Mouse (Mus musculus): ENCODE measurements around the gene Dnajc30.
"Not testable (repeated sequence)": the region's sequence is repeated elsewhere in the genome, so short reads cannot be mapped to it uniquely, and the experiment has no call there.

Dnajc30 gene

DNA sequence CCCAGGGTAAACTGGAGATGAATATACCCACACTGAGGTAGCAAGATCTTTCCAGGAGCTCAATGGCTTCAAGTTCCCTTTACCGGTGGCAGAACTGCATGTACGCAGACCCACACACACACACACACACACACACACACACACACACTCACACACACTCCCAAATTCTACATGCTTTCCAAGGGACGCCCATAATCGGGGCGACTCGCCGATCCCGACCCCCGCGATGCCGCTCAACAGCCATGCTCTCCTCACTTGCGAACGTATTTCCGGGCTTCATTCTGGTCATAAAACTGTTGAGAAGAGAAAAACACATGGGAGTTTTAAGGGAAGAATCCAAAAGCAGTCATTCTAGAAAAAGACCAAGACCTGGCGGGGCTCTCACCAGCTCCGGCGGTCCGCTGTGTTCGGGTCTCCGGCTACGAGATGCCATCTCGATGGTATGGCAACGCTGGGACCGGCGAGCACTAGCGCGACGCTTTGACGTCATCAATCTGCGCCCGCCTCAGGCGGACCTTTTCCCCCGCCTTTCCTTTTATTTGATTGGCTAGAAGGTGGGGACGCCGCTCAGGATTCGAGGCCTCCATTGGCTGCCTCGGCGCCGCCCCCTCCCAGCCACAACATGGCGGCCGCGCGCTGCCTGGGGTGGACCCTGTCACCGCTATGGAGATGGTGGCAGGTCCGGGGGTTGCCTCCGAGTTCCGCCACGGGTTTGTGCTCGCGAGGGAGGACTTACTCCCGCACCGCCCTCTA lies at the start of gene Dnajc30:
Dnajc30 (plus strand) TSS at position 574 of the 753 bp plus-strand sequence.
- DNase-seq (ENCODE audit: low spot score in 2 of 2), result peak; percentile 95 to 97

DNA sequence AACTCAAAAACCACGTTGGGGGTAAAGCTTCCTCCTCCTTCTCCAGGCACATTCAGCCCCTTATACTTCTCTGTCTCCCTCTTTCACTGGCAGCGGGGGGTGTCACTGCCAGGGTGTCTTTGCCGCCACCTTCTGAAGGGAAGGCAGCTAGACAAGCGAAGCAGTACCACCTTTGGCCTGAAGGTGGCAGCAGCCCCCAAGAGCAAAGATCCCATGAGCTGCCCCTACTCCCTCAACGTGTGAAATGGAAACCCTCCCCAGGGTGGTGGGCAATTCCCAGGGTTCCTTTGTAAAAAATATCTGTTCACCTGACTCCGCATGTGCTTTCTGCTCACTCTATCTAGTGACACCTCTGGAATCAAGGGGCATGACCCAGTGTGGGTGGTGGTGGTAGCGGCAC lies 48.5 kb upstream of the Dnajc30 start:
- peak; percentile 72 to 86 for DNase-seq (ENCODE audit: low spot score in 2 of 2)

DNA sequence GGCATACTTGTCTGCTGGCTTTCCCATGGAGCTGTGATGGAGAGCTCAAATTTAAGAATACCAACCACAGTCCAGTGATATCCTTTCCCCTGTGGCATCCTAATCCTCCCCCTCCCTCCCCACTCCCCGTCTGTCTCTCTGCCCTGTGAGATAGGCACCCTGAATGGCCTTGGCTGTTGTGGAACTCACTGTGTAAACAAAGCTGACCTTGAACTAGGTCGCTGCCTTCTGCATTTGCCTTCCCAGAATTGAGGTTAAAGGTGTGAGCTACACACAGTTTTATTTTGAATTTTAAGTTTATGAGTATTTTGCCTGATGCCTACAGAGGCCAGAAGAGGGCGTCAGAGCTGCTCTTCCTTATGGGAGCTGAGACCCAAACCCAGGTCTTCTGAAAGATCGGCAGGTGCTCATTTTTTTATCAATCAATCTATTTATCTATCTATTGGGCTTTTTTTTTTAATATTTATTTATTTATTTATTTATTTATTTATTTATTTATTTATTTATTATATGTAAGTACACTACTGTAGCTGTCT lies 47.7 kb upstream of the Dnajc30 start:
- DNase-seq (ENCODE audit: low spot score in 2 of 2), result no peak

DNA sequence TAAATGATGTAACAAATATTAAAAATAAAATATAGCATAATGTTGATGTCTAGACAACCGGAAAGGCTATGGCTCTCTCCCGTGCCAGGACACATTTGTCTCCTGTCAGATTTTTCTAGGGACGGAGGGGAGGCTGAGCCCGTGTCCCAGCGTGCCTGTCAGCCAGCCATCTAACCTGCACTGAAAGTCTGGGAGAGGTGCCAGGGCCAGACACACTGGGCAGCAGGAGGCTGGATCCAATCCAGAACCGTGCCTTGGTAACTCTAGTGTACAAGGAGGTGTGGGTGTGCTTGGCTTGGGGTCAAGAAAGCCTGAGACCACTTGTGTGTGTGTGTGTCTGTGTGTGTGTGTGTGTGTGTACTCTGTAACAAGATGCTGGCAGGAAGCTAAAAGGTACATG lies 42.2 kb upstream of the Dnajc30 start:
- no peak for DNase-seq (ENCODE audit: low spot score in 2 of 2)

DNA sequence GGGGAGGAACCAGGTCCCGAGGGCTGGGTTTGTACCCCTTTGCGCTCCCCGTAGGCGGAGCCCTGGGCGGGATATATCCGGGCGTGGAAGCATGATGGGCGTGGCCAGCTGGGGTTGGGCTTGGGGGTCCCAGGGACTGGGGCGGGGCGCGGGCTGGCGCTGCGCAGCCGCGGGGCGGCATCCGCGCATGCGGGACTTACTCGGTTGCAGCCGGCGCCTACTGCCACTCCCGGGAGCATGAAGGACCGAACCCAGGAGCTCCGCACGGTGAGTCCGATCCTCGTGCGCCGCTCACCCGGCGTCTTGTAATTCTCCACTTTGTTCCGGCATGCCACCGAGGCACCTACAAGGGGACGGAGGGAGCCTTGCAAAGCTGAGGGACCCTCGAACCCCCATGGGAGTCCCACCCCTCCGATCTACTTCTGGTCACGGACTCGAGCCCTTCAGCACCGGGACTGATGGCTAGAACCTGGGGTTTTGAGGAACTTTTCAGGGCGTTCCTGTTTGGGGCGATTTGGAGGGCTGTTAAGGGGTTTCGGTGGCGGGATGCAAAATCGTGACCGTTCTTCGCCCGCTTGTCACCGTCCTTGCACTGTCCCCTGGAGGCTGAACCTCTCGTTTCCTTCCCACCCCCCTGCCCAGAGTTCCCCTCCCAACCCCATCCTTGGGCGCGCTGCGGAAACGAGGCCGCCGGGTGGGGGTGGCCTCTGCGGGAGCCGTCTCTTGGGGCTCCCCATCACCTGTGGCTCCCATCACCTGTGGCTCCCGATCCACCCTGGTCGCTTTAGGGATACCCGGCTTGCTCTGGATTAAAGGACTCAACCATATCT lies 40.4 kb upstream of the Dnajc30 start, which contains the start of gene Stx1a:
Stx1a (plus strand) TSS at position 139 of the 830 bp plus-strand sequence.
- peak; percentile 82 to 89 for DNase-seq (ENCODE audit: low spot score in 2 of 2)

DNA sequence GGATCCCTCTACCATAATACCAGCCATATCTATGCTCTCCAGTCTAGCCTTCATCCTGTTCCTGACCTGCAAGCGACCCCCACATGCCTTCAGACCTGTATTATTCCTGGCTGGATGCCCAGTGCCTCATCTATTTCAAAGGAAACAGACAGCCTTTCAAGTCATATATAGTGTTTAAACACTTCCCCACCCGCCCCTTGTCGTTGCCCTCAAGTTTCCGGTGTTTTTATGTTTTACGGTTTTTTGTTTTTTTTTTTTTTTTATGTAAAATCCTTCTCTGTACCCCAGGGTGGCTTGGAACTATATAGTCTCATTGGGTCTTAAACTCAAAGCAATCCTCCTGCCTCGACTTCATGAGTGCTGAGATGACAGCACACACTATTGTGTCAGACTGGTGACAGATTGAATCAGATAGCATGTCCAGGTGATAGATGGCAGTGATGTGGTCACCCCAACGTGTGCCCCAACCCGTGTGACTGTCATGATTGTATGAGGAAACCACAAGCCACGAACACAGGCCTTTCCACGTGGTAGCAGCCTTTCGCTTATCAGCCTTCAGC lies 39.3 kb upstream of the Dnajc30 start:
- no peak for DNase-seq (ENCODE audit: low spot score in 2 of 2)

DNA sequence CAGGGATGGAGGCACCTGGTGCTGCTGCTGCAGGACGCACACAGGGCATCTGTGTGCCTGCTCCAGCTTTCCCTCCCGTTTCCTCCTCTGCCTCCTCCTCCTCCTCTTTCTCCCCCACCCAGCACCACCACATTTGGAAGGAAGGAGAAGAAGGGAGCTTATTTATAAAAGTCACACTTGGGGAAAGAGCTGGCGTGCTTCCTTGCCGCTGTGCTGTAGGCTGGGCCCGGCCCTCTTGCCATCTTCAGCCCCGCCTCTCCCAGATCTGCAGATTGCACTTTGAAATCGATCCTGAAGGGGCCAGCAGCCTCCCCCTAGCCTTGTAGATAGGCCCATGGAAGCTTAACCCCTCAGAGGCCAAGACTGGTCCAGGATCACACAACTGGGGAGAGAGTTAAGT lies 38.1 kb upstream of the Dnajc30 start:
- DNase-seq (ENCODE audit: low spot score in 2 of 2), result no peak

DNA sequence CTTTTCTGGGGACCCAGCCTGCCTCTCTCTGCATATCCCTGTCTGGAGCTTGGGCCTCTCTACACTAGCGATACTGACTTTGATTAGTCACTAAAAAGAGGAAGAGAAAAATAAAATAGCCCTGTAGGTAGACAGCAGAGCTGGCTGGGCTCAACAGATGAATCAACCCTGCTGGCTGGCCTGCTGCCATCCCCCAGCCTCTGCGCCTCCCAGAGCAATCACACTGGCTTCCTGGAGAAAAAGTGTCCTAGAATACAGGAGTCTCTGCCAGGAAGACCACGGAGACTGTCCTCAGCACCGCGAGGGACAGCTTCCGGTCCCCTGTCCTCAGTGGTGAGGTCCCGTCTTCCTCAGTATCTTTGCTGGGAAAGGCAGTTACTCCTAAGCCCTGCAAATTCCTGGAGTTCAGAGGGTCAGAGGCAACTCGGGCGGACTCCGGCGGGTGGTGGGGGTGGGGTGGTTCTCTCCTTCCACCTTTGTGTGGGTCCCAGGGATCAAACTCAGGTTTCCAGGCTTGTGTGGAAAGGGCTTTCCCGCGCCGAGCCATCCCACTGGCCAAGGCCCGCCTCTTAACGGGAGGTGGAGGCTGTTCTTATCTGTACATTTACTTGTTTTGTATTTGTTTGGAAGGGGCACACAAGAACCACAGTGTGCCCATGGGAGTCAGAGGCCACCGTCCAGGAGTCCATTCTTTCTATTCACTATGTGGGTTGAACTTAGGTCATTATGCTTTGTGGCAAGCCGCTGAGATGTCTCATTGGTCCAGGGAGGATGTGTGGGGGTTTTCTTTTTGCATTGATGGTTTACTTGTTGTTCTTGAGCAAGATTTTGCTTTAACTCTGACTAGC lies 34.8 kb upstream of the Dnajc30 start:
- no peak for DNase-seq (ENCODE audit: low spot score in 2 of 2)

DNA sequence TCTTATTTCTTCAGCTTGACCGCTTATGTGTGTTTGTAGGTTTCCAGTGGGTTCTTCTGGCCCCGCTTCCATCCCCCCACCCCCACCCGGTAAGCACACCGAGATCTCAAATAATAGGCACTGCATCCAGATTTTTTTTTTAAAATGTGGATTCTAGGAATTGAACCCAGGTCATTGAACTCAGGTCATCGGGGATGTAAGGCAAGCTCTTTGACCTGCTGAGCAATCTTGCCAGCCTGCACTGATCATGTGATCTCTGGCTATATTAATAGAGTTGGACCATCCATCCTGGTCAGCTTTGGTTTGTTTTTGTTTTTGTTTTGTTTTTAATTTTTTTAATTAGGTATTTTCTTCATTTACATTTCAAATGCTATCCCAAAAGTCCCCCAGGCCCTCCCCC lies 31.4 kb upstream of the Dnajc30 start:
- DNase-seq (ENCODE audit: low spot score in 2 of 2), result no peak

DNA sequence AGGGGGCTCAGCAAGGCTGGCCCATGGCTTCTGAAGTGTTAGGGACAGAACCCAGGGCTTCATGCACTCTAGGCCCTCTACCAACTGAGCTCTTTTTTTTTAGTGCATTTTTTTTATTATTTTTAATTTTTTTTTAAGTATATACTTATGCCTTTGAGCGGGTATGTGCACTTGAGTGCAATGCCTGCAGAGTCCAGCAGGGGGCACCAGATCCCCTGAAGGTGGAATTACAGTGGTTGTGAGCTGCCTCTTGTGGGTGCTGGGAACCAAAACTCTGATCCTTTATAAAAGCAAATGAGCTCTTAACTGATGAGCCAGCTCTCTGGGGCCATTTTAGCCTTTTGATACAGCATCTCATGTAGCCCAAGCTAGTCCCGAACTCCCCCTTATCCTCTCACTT lies 29.4 kb upstream of the Dnajc30 start:
- no peak for DNase-seq (ENCODE audit: low spot score in 2 of 2)

DNA sequence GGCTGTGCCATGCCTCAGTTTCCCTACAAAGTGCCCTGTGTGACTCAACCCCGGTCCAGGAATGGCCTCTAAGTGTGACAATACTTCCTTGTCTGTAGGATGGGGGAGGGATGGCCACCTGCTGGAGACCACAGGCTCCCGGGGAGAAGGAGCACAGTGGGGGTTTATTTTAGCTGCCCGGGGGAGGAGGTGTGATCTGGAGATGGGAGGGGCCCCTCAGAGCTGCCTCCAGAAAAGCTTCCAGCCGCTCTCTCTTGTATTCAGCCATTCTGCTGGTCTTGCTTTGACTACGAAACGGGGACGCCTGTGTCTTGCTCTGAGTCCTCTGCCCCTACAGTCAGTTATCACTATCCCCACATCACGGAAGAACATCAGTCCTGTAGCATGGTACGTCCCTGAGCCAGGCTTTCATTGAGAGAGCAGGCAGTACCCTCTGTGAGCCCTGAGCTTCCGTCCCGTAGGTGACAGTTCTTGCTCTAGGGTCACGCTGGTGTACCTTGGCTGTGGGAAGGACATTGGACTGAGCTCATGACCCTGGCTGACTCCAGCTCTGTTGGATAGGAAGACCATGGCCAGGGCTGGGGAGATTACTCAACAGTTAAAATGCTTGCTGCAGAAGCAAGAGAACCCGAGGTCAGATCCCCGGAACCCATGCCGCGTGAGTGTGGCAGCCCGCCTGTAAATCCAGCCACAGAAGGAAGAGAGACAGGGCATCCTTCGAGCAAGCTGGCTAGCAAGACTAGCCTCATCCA lies 28.2 kb upstream of the Dnajc30 start:
- DNase-seq (ENCODE audit: low spot score in 2 of 2), result peak in 1 of 2 experiments; percentile 67

DNA sequence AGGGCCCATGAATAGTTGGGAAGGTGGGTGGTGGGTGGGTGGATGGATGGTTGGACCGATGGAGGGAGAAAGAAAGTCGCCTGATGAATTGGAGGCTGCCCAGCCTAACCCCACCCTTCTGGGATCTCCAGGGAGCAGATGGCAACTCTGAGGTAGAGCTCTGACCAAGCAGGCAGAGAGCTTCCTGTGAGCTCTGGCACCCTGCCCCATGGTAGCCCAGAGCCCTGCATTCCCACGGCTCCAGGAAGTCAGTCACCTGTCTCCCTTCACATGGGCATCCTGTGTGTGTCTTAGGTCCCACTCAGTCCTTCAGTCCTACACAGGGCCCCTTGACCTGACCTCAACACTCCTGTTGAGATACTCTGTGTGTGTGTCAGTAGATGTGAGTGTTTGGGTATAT lies 26.1 kb upstream of the Dnajc30 start:
- no peak for DNase-seq (ENCODE audit: low spot score in 2 of 2)

DNA sequence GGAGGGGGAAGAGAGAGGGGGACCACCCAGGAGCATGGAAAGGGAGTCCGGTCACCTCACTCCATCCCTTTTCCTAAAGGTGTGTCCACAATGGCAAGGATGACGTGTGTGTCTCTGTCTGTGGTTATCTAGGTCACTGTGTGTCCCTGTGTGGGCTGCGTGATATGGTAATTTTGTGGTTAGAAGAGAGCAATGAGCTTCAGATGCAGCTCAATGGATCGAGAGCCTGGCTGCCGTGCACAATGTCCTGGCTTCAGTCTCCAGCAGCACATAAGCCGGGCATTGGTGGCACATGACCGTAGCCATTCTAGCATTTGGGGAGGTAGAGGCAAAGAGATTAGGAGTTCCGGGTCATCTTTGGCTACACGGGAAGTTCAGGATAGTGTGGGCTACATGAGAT lies 24.5 kb upstream of the Dnajc30 start:
- DNase-seq (ENCODE audit: low spot score in 2 of 2), result no peak

DNA sequence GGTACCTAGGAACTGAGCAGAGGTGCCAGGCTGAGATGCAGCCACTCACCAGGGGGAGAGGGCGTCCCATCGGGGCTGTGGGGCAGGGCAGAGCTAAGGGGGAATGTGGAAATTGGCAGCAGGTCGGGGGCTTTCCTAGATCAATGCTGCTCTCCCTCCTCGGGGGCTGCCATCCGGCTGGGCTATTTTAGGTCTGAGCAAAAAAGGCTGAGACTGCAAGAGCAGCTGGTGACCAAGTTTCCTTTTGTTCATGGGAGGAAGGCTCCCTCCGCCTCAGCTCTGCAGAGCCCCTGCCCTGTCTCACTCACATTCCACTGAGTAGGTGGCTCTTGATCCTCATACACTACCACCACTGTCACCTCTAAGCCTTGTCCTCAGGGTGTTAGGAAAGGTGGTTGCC lies 23.9 kb upstream of the Dnajc30 start:
- no peak for DNase-seq (ENCODE audit: low spot score in 2 of 2)

DNA sequence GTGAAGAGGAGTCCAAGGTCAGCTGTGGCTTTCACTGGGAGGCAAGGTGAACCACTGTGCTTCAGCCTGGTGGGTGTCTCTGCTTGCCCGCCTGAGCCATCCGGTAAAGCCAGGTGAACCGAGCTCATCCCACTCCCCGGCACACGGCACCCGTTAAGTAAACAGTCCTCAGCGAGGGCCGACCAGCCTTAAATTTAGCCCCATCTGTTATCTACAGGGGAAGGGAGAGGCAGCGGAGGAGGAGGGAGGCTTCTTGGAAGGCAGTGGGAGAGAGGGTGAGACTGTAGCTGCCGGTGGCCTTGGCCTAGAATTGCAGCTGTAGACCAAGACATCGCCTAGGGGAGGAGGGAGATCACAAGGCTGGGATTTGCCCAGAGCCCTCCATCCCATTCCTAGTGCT lies 23.2 kb upstream of the Dnajc30 start:
- DNase-seq (ENCODE audit: low spot score in 2 of 2), result no peak

DNA sequence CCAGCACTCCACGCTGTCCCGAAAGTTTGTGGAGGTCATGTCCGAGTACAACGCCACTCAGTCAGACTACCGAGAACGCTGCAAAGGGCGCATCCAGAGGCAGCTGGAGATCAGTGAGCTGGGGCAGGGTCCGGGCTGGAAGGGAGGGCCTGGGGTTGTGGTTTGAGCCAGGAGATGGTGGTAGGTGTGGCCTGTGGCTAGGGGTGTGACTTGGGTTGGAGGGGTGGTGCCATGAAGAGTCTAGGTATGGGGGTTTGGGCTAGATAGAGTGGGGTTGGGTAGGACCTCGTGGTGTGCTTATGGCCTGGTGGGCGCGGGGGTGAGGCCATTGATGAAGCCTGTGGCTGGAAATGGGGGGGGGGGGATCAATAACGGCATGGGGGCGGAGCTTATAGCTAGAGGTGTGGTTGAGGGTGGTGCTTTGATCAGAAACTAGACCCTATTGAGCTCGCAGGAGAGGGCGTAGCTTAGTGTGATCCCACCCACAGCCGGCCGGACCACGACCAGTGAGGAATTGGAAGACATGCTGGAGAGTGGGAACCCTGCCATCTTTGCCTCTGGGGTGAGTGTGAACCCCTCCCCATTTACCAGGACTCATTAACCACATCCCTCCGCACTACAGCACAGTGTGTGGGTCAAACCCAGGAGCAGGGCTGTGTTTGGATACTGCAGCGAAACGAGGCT lies 21.8 kb upstream of the Dnajc30 start:
- DNase-seq (ENCODE audit: low spot score in 2 of 2), result no peak

DNA sequence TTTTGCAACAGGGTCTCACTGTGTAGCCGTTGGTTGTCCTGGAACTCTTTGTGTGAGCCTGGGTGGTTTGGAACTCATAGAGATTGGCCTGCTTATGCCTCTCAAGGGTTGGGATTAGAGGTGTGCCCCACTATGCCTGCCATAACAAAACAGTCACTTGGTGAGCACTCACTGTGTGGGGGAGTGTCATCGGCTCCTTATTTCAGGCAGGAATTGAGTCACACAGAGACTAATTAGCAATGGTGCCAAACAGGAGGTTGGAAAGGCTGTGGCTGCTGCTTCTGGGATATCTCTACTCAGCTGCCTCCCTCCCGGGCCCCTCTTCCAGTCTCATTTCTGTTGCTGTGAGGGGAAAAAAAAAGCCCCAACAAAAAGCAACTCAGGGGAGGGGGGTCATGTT lies 19.4 kb upstream of the Dnajc30 start:
- no peak for DNase-seq (ENCODE audit: low spot score in 2 of 2)

DNA sequence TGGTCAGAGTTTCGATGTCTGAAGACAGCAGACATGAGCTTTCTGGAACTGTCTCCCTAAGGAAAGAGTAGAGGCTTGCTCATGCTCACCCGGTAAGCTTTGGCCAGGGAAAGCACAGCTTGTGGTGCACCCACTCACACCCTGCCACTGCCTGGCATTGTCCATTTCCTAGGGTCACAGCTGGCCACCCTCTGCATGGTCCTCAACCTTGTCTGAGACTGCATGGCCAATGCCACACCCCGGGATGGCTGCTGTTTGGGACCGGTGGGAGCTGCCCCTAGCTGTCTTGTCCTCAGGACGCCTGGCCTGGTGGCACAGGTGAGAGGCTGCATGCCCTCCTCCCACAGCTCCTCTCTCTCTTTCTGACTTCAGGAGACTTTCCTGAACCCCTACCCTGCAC lies 15.5 kb upstream of the Dnajc30 start:
- DNase-seq (ENCODE audit: low spot score in 2 of 2), result no peak

DNA sequence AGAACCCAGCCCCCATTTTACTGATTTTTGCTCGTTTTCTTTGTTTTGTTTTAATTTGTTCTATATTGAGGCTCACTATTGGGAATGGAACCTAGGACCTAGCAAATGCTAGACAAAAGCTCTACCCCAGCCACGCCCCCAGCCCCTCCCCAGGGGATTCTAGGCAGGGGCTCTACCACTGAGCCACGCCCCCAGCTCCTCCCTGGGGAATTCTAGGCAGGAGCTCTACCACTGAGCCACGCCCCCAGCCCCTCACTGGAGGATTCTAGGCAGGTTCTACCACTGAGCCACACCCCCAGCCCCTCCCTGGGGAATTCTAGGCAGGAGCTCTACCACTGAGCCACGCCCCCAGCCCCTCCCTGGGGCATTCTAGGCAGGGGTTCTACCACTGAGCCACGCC lies 14.7 kb upstream of the Dnajc30 start:
- DNase-seq (ENCODE audit: low spot score in 2 of 2), result not testable (repeated sequence)

DNA sequence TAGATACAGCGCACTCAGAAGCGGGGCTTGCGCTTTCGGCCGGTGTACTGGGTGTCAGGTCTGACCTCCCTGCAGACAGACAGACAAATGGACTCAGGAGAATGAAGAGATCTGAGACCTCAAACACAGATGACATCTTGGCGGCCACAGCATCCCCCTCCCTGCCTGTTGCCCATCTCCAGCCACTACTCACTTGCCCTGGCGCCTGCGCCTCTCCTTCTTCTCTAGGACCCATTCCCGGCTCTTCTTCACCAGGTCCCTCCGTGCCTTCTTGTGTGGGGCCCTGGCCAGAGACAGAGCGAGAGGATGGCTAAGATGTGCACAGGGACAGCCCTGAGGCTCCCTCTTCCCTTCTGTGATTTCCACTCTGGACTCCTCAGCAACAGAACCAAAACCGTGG lies 10.6 kb upstream of the Dnajc30 start:
- DNase-seq (ENCODE audit: low spot score in 2 of 2), result no peak

All from frontal cortex, postnatal 10 days (tissue).